Mouse (Mus musculus): ENCODE measurements around the gene Gata1. TPM values are rescaled to one million over a fixed set of nuclear protein-coding genes. Genes with fewer than 3 reads are reported as not detected.
"Not testable (repeated sequence)": the region's sequence is repeated elsewhere in the genome, so short reads cannot be mapped to it uniquely, and the experiment has no call there.

Gene Gata1
- polyA plus RNA-seq, 1 experiment from 2014 or later = not detected

DNA sequence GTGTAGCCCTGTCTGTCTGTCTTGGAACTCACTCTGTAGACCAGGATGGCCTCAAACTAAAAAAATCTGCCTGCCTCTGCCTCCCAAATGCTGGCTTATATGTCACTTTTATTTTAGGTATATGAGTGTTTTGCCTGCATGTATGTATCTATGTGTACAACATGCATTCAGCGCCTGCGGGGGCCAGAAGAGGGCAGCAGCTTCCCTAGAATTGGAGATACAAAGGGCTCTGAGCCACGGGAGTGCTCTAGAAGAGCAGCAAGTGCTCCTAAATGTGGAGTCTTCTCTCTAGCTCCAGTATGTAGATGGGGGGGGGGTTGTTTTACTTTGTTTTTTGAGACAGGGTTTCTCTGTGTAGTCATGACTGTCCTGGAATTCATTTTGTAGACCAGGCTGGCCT, 62.2 kb downstream of the Gata1 start:
- WGBS = 19% methylated on average over 3 of the region's 3 CpGs
- H3K9me3 ChIP-seq (ENCODE audit: control insufficient read depth, low read length); ATAC-seq (ENCODE audit: low FRiP score); DNase-seq (ENCODE audit: low spot score); H3K4me1 ChIP-seq (replicated peaks; ENCODE audit: control insufficient read depth, insufficient read depth, low read length); H3K27me3 ChIP-seq (ENCODE audit: control insufficient read depth, insufficient read depth, low read length); H3K4me3 ChIP-seq (replicated peaks; ENCODE audit: low read length); H3K4me2 ChIP-seq (replicated peaks); H3K27ac ChIP-seq; H3K9ac ChIP-seq; H3K36me3 ChIP-seq (replicated peaks; ENCODE audit: control insufficient read depth, insufficient read depth): not testable (repeated sequence)

DNA sequence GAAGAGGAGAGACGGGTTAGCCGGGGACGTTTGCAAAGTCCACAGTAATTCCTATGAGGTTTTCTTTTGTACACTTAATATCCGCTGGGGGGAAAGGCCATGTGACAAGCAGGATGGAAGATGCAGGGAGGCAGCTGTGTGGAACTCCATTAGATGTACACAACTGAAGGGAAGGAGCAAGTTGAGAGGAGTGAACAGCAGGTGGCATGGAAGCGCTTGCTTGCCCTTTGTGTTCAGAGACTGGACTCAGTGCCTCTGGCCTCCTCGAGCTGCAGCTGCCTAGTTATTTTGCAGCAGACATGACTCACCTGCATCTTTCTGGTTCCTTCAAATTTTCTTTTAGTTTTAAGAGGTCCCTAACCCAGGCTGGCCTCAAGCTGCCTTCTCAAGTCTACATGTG, 67.4 kb downstream of the Gata1 start:
- DNase-seq (ENCODE audit: low spot score) (no peak), ATAC-seq (ENCODE audit: low FRiP score) (no peak)
- Histone ChIP-seq H3K4me3 (replicated peaks; ENCODE audit: low read length) (no peak overlapping the region), H3K9ac (no peak overlapping the region), H3K27me3 (ENCODE audit: control insufficient read depth, insufficient read depth, low read length) (no peaks in the 10 kb centered on the region), H3K4me2 (replicated peaks) (no peak overlapping the region), H3K27ac (no peak overlapping the region), H3K36me3 (replicated peaks; ENCODE audit: control insufficient read depth, insufficient read depth) (peaks cover 4% of the 10 kb centered on the region), H3K4me1 (replicated peaks; ENCODE audit: control insufficient read depth, insufficient read depth, low read length) (no peaks in the 10 kb centered on the region), H3K9me3 (ENCODE audit: control insufficient read depth, low read length) (no peaks in the 10 kb centered on the region; the same call in 1 of the 2 replicates)
- 50% methylated on average over 6 of the region's 6 CpGs for WGBS

Other genes starting within 250 kb of the Gata1 start
- 129 and 139 TPM in 2 replicates for gene Praf2, start 249.6 kb downstream of the Gata1 start, polyA plus RNA-seq (2014; fragmentation: Nextera tagmentation; extraction: Ambion mirVana)
- gene Ccdc120, start 227.2 kb downstream of the Gata1 start, polyA plus RNA-seq (2014; fragmentation: Nextera tagmentation; extraction: Ambion mirVana) = 61.4 and 65.0 TPM in 2 replicates
- 18.6 and 20.9 TPM in 2 replicates for gene Tfe3, start 215.5 kb downstream of the Gata1 start, polyA plus RNA-seq (2014; fragmentation: Nextera tagmentation; extraction: Ambion mirVana)
- 50.5 and 56.8 TPM in 2 replicates for gene Gripap1, start 188.3 kb downstream of the Gata1 start, polyA plus RNA-seq (2014; fragmentation: Nextera tagmentation; extraction: Ambion mirVana)
- 4.1 and 5.0 TPM in 2 replicates for gene Kcnd1, start 155.8 kb downstream of the Gata1 start, polyA plus RNA-seq (2014; fragmentation: Nextera tagmentation; extraction: Ambion mirVana)
- 29.3 and 30.8 TPM in 2 replicates for gene Otud5, start 136.7 kb downstream of the Gata1 start, polyA plus RNA-seq (2014; fragmentation: Nextera tagmentation; extraction: Ambion mirVana)
- gene Pim2, start 99.8 kb downstream of the Gata1 start, polyA plus RNA-seq (2014; fragmentation: Nextera tagmentation; extraction: Ambion mirVana) = 21.3 and 22.6 TPM in 2 replicates
- 23.9 and 28.1 TPM in 2 replicates for gene Slc35a2, start 94.0 kb downstream of the Gata1 start, polyA plus RNA-seq (2014; fragmentation: Nextera tagmentation; extraction: Ambion mirVana)
- 178 and 180 TPM in 2 replicates for gene Pqbp1, start 78.8 kb downstream of the Gata1 start, polyA plus RNA-seq (2014; fragmentation: Nextera tagmentation; extraction: Ambion mirVana)
- 158 and 166 TPM in 2 replicates for gene Timm17b, start 78.7 kb downstream of the Gata1 start, polyA plus RNA-seq (2014; fragmentation: Nextera tagmentation; extraction: Ambion mirVana)
- not detected in 2 replicates for gene Gm10491, start 70.2 kb downstream of the Gata1 start, polyA plus RNA-seq (2014; fragmentation: Nextera tagmentation; extraction: Ambion mirVana)
- gene Gm10490, start 68.5 kb downstream of the Gata1 start, polyA plus RNA-seq (2014; fragmentation: Nextera tagmentation; extraction: Ambion mirVana) = not detected in 2 replicates
- 271 and 284 TPM in 2 replicates for gene Pcsk1n, start 58.2 kb downstream of the Gata1 start, polyA plus RNA-seq (2014; fragmentation: Nextera tagmentation; extraction: Ambion mirVana)
- not detected in 2 replicates for gene Eras, start 49.5 kb downstream of the Gata1 start, polyA plus RNA-seq (2014; fragmentation: Nextera tagmentation; extraction: Ambion mirVana)
- 59.7 and 64.4 TPM in 2 replicates for gene Hdac6, start 30.2 kb downstream of the Gata1 start, polyA plus RNA-seq (2014; fragmentation: Nextera tagmentation; extraction: Ambion mirVana)
- 0.33 and 0.92 TPM in 2 replicates for gene Glod5, start 40.4 kb upstream of the Gata1 start, polyA plus RNA-seq (2014; fragmentation: Nextera tagmentation; extraction: Ambion mirVana)
- gene Suv39h1, start 96.7 kb upstream of the Gata1 start, polyA plus RNA-seq (2014; fragmentation: Nextera tagmentation; extraction: Ambion mirVana) = 36.4 and 37.9 TPM in 2 replicates
- 0.13 and 0.32 TPM in 2 replicates for gene Was, start 112.4 kb upstream of the Gata1 start, polyA plus RNA-seq (2014; fragmentation: Nextera tagmentation; extraction: Ambion mirVana)
- gene Wdr13, start 154.8 kb upstream of the Gata1 start, polyA plus RNA-seq (2014; fragmentation: Nextera tagmentation; extraction: Ambion mirVana) = 56.6 and 60.9 TPM in 2 replicates
- 304 and 340 TPM in 2 replicates for gene Rbm3, start 167.8 kb upstream of the Gata1 start, polyA plus RNA-seq (2014; fragmentation: Nextera tagmentation; extraction: Ambion mirVana)
- 22.3 and 24.5 TPM in 2 replicates for gene Tbc1d25, start 198.1 kb upstream of the Gata1 start, polyA plus RNA-seq (2014; fragmentation: Nextera tagmentation; extraction: Ambion mirVana)
- gene Ebp, start 215.4 kb upstream of the Gata1 start, polyA plus RNA-seq (2014; fragmentation: Nextera tagmentation; extraction: Ambion mirVana) = 30.6 and 33.1 TPM in 2 replicates
- gene Porcn, start 228.5 kb upstream of the Gata1 start, polyA plus RNA-seq (2014; fragmentation: Nextera tagmentation; extraction: Ambion mirVana) = 45.0 and 46.9 TPM in 2 replicates

All from hindbrain, embryonic 14.5 days (tissue).